Mouse (Mus musculus) stomach, postnatal 0 days (tissue): ENCODE data around the gene Robo2.

Experiments
- CTCF ChIP-seq: IDR thresholded peaks from 2 replicates; pipeline ENCODE4 v1.5.1; 2016; ENCODE audit warnings: antibody characterized with exemption, low read depth, mild to moderate bottlenecking, moderate library complexity
- EP300 ChIP-seq: optimal IDR thresholded peaks from 2 replicates; pipeline ENCODE3; 2016; ENCODE audit warnings: antibody characterized with exemption

- TF ChIP-seq CTCF = no peak
- no peak for TF ChIP-seq EP300
These were observed 362.6 kb downstream of the Robo2 start for GRCm38 (mm10) chr16:74048980-74049379.
